Mouse (Mus musculus) stomach, embryonic 16.5 days (tissue): Measurements from ENCODE around the gene Muc1. TPM values are rescaled to one million over a fixed set of nuclear protein-coding genes. Genes with fewer than 3 reads are reported as not detected.

Experiments used
- ATAC-seq: fragments of 200-750 bp; cut with Nextera tagmentation; 2 replicates; pipeline ENCODE4 v1.8.0; 2017; ENCODE audit warnings: moderate number of reproducible peaks, moderate TSS enrichment; ENCODE audit not compliant: insufficient read depth, low FRiP score
- H3K27ac ChIP-seq: fragments of 300-500 bp; sonication (generic); 2 replicates; pipeline ENCODE4 v1.5.1; 2014; ENCODE audit warnings: low read length
- H3K27me3 ChIP-seq: fragments of 300-500 bp; sonication (generic); 2 replicates; pipeline ENCODE4 v1.6.1; 2014; ENCODE audit warnings: low read length, control low read depth, mixed read lengths; ENCODE audit not compliant: control insufficient read depth, insufficient read depth
- H3K36me3 ChIP-seq: fragments of 300-500 bp; sonication (generic); 2 replicates; pipeline ENCODE4 v1.6.1; 2014; ENCODE audit warnings: low read length; ENCODE audit not compliant: control insufficient read depth, insufficient read depth
- H3K4me1 ChIP-seq: fragments of 300-500 bp; sonication (generic); 2 replicates; pipeline ENCODE4 v1.6.1; 2014; ENCODE audit warnings: low read length, control low read depth, mixed read lengths; ENCODE audit not compliant: control insufficient read depth, insufficient read depth
- H3K4me2 ChIP-seq: fragments of 300-500 bp; sonication (generic); 2 replicates; pipeline ENCODE4 v1.6.1; 2014; ENCODE audit warnings: low read depth, low read length, mixed read lengths
- H3K4me3 ChIP-seq: fragments of 300-500 bp; sonication (generic); replicated peaks from 2 replicates; pipeline ENCODE4 v1.5.1; 2014; ENCODE audit warnings: mild to moderate bottlenecking, low read length
- H3K9ac ChIP-seq: fragments of 300-500 bp; sonication (generic); 2 replicates; pipeline ENCODE4 v1.6.1; 2014; ENCODE audit warnings: low read length
- H3K9me3 ChIP-seq: fragments of 300-500 bp; sonication (generic); replicated peaks from 2 replicates; pipeline ENCODE4 v1.6.1; 2016; ENCODE audit warnings: low read length, control low read depth; ENCODE audit not compliant: control insufficient read depth
- WGBS: fragments of 180-500 bp; shearing (Covaris S2); extraction: QIAGEN DNeasy Blood & Tissue Kit; methylation state at CpG from one replicate; pipeline ENCODE4 v1.1.7; 2014; 5-methylcytosine and 5-hydroxymethylcytosine counted together
- polyA plus RNA-seq: library from polyadenylated mRNA; unstranded; fragments of >200 nt; fragmentation: Nextera tagmentation; extraction: Ambion mirVana; gene quantifications from 2 replicates; pipeline ENCODE4 v1.2.1, GENCODE M21; 2015

The Muc1 gene
- polyA plus RNA-seq, 1 experiment from 2014 or later: 112 TPM

DNA sequence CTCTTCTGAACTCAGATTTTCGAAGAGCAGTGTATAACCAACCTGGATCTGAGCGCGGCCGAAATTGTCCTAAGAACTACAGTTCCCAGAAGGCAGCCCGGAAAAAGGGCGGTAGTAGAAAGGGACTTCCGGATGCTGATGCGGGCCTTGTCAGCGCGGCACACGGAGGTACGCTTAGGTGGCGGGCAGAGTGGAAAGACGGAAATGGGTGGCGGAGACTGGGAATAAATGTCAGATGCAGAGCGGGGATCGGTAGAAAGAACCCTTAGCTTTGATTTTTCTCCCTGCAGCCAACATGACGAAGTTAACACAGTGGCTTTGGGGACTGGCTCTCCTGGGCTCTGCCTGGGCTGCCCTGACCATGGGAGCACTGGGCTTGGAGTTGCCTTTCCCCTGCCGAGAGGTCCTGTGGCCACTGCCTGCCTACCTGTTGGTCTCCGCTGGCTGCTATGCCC, 37.6 kb downstream of the Muc1 start:
- WGBS: under 1% methylated on average over 20 of the region's 20 CpGs
- Histone ChIP-seq H3K27ac (peak overlapping the region; percentile 80), H3K4me2 (peak overlapping the region; percentile 73), H3K27me3 (no peaks in the 10 kb centered on the region), H3K36me3 (no peaks in the 10 kb centered on the region), H3K9me3 (no peaks in the 10 kb centered on the region), H3K4me3 (peak overlapping the region; percentile 83), H3K9ac (peak overlapping the region; percentile 97), H3K4me1 (peaks cover 33% of the 10 kb centered on the region)
- ATAC-seq: peak; percentile 84

DNA sequence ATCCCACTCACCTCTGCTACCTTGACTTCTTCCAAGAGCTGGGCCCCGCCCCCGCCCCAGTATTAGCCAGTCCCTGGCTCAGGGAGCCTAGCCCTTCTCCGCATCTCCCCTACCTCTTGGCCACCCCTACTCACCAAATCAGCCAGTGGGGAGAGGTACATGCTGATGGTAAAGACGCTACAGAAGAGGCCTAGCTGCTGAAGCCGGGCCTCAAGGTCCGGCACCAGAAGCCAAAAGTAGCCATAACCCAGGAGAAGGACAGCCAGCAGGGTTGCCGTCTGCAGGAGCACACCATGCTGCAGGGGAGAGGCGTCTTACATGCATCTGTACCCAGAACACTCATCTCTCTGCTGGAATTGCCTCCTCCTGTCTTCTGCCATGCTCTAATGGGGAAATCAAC, 40.1 kb downstream of the Muc1 start:
- H3K27ac ChIP-seq: no peak overlapping the region
- no peak for ATAC-seq
- no peaks in the 10 kb centered on the region for H3K9me3 ChIP-seq
- 0 out of 2 replicates have a peak, but pooled peaks cover 6% of the 10 kb centered on the region for H3K36me3 ChIP-seq
- H3K4me1 ChIP-seq: peaks cover 33% of the 10 kb centered on the region
- peak overlapping the region; percentile 85; the same call in 1 of the 2 replicates for H3K9ac ChIP-seq
- 66% methylated on average over 8 of the region's 8 CpGs for WGBS
- no peaks in the 10 kb centered on the region for H3K27me3 ChIP-seq
- no peak overlapping the region for H3K4me3 ChIP-seq
- peak overlapping the region; percentile 87 for H3K4me2 ChIP-seq

DNA sequence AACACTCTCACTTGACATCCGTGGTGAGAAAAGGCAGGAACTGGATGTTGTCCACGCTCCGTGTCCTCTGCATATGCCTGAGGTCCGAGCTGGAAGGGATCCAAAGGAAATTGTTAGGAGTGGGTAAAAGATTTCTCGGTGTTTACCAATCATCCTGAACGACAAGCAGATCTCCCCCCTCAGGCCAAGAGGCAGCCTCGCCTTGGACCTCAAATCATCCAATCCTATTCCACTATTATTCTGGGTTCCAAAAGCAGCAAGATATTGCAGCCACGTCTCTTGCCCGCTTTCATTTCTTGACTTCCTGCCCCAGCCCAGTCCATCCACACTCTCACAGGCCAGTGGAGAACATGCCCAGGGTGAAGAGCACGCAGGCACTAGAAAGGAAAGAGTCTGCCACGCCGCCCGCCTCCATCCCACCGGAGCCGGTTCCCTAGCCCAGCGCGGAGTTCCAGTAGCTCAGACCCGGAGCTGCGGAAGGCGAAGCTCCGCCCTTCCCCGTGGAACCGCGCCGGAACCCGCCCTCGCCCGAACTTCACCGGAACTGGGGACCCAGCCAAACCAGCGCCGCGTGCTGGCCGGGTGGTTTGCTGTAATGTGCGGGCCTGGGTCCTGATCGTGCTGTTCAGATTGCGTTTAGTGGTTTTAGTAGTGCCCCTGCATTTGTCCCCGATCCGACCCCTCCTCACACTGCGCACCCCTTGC, 41.3 kb downstream of the Muc1 start, which contains the start of gene Slc50a1:
TSS of gene Slc50a1 (minus strand) at position 520 of the 705 bp plus-strand sequence.
- Histone ChIP-seq H3K4me3 (peak within 1 kb of the TSS; percentile 60), H3K27ac (peak within 1 kb of the TSS; percentile 86), H3K4me1 (peaks cover 33% of the 10 kb centered on the region), H3K36me3 (peaks cover 6% of the 10 kb centered on the region; the same call in 1 of the 2 replicates), H3K27me3 (no peaks in the 10 kb centered on the region), H3K9ac (peak within 1 kb of the TSS; percentile 85), H3K4me2 (peak within 1 kb of the TSS; percentile 87), H3K9me3 (no peaks in the 10 kb centered on the region)
- ATAC-seq: peak; percentile 66
- 2% methylated on average over 39 of the region's 39 CpGs for WGBS

DNA sequence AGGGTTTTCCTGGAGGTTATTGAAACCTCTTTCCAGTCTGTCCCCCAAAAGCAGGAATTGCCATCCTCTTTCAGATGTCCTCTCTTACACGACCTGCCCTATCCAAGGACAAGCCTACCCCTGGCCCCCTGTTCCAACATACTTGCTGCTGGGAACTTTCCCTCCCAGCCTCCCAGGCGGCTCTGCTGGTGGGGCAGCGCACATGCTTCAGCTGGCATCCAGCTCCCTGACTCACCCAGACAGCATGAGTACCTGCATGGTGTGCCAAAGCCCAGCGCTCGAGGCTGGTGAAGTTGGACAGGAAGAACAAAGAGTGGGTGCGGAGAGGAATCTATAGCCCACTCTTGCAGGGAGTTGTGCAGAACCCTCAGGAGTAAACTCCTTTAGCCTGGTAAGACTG, 42.0 kb downstream of the Muc1 start:
- H3K4me3 ChIP-seq: no peak overlapping the region
- H3K36me3 ChIP-seq: peaks cover 6% of the 10 kb centered on the region; the same call in 1 of the 2 replicates
- H3K9me3 ChIP-seq: no peaks in the 10 kb centered on the region
- H3K27ac ChIP-seq: peak overlapping the region; percentile 86
- ATAC-seq: no peak
- peaks cover 33% of the 10 kb centered on the region for H3K4me1 ChIP-seq
- H3K4me2 ChIP-seq: peak overlapping the region; percentile 87
- H3K27me3 ChIP-seq: no peaks in the 10 kb centered on the region
- 61% methylated on average over 6 of the region's 6 CpGs for WGBS
- peak overlapping the region; percentile 85 for H3K9ac ChIP-seq

DNA sequence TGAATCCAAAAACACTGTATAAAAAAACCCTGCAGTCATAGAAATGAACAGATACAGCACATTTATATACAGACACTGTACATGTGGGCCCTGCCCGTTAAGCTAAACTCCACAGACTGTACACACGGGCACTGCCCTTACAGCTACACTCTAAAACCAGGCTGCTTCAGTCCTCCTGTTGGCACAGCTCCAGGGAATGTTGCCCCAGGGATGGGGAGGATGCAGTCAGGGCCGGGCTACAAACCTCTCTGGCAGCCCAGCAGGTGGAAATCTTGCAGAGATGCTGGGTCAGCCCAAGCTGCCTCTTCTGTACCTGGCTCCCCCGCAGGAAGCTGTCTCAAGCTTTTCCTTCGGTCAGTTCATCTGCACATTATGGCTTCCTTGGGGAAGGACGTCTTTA, 42.9 kb downstream of the Muc1 start:
- no peaks in the 10 kb centered on the region for H3K9me3 ChIP-seq
- H3K4me1 ChIP-seq: peaks cover 38% of the 10 kb centered on the region
- ATAC-seq: peak; percentile 11; the same call in 1 of the 2 replicates
- no peaks in the 10 kb centered on the region for H3K27me3 ChIP-seq
- no peak overlapping the region for H3K27ac ChIP-seq
- peaks cover 6% of the 10 kb centered on the region; the same call in 1 of the 2 replicates for H3K36me3 ChIP-seq
- H3K4me3 ChIP-seq: no peak overlapping the region
- WGBS: 67% methylated on average over 6 of the region's 6 CpGs
- no peak overlapping the region for H3K9ac ChIP-seq
- no peak overlapping the region for H3K4me2 ChIP-seq

DNA sequence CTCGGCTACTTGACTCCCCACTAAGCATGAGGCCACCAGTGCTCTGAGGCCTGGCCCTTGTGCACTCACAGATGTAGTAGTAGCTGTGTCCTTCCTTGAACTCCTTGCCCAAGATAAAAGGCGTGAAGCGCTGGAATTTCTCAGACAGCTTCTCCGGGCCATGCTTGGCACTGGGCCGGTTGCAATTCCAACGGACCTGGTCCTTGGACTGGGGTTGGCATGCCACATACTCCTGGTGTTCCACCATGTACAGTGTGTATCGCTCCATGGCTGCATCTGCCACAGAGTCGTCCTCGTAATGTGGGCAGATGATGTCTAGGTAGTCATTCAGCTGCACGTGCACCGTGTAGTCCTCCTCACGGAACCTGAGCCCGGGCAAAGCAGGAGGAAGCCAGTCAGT, 47.2 kb downstream of the Muc1 start:
- Histone ChIP-seq H3K9me3 (no peaks in the 10 kb centered on the region), H3K4me1 (peaks cover 35% of the 10 kb centered on the region), H3K4me2 (peak overlapping the region; percentile 98; the same call in 1 of the 2 replicates), H3K27me3 (no peaks in the 10 kb centered on the region), H3K27ac (no peak overlapping the region), H3K9ac (no peak overlapping the region), H3K36me3 (peaks cover 6% of the 10 kb centered on the region; the same call in 1 of the 2 replicates), H3K4me3 (no peak overlapping the region)
- WGBS: 91% methylated on average over 13 of the region's 13 CpGs
- ATAC-seq: no peak

DNA sequence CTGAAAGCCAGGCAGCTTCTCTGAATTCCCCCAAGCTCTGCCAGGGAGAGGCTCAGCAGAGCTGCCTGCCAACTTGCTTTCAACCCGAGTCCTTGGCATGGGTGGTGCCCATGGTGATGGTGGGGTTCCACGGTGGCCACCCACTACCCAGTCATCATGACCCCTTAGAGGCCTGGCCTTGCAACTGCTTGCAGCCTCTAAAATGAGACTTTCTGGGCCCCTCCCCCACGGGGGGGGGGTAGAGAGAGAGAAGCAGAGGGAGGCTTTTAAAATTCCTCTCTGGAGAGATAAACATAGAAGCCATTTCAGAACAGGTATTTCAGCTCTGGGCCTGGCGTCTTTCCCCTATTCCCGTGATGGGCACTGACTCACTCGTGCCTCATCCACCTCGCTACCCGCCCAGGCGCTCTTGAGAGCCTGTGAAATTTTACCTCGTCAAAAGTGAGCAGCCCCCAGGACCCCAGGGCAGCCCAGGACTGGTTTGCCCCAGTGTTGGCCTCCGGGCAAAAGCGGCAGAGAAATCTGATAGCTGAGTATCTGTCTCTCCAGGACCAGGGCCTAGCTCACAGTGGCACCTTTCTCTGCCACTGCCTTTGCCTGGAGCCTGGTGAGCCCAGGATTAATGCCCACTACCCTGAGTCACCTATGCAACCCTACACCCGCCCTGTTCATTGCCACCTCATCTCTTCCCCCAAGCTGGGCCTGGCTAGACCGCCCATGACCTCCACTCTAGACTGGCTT, 48.6 kb downstream of the Muc1 start:
- WGBS: 29% methylated on average over 14 of the region's 14 CpGs
- Histone ChIP-seq H3K4me1 (peaks cover 33% of the 10 kb centered on the region), H3K36me3 (peaks cover under 1% of the 10 kb centered on the region; the same call in 1 of the 2 replicates), H3K4me3 (peak overlapping the region; percentile 62), H3K9me3 (no peaks in the 10 kb centered on the region), H3K9ac (peak overlapping the region; percentile 78), H3K4me2 (peak overlapping the region; percentile 98), H3K27me3 (no peaks in the 10 kb centered on the region), H3K27ac (peak overlapping the region; percentile 88)
- ATAC-seq: peak; percentile 3; the same call in 1 of the 2 replicates

DNA sequence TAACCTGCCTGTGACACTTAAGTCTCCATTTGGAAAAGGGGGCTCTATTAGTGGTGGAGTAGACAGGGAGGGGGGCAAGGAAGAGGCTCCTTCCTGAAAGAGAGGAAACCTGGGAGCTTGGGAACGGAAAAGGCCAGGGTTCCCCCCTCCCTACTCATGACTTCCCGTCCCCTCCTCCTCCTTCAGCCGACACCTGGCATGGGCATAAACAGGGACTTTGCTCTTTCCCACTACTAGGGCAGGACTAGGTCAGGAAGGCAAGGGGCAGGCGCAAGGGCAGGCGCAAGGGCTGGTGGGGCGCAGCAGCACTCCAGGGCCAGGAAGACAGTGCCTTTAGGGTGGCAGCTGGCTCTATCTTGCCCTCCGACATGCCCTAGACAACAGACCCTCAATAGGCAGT, 49.2 kb downstream of the Muc1 start:
- ATAC-seq: peak; percentile 24
- H3K4me3 ChIP-seq: peak overlapping the region; percentile 62
- H3K27ac ChIP-seq: peak overlapping the region; percentile 88
- H3K9me3 ChIP-seq: no peaks in the 10 kb centered on the region
- H3K4me2 ChIP-seq: peak overlapping the region; percentile 98
- peak overlapping the region; percentile 78 for H3K9ac ChIP-seq
- no peaks in the 10 kb centered on the region for H3K27me3 ChIP-seq
- H3K36me3 ChIP-seq: no peaks in the 10 kb centered on the region; the same call in 1 of the 2 replicates
- H3K4me1 ChIP-seq: peaks cover 33% of the 10 kb centered on the region
- WGBS: 42% methylated on average over 7 of the region's 7 CpGs

DNA sequence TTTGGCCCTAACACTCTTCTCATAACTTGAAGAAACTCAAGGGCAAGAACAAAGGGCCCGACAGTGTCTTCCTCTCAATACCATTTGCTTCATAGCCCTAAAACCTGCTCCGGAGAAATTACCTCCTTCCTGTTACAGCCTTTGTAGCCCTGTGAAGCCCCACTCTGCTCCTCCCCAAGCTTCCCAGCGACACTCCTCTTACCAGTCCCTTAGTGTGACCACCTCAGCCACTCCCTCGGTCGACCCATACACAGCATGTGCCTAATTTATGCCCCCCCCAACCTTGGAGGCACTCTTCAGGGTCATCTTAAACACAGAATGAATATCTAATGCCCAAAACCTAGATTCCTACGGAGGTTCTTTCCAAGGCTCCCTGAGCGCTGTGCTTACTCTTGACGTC, 49.8 kb downstream of the Muc1 start:
- Histone ChIP-seq H3K27me3 (no peaks in the 10 kb centered on the region), H3K27ac (peak overlapping the region; percentile 88), H3K9me3 (no peaks in the 10 kb centered on the region), H3K4me3 (peak overlapping the region; percentile 62), H3K9ac (peak overlapping the region; percentile 78), H3K36me3 (no peaks in the 10 kb centered on the region; the same call in 1 of the 2 replicates), H3K4me2 (peak overlapping the region; percentile 98), H3K4me1 (peaks cover 33% of the 10 kb centered on the region)
- no peak for ATAC-seq
- WGBS: 17% methylated on average over 8 of the region's 8 CpGs
